Mouse (Mus musculus): Measurements from ENCODE around the gene Gm11549.

The Gm11549 gene

DNA sequence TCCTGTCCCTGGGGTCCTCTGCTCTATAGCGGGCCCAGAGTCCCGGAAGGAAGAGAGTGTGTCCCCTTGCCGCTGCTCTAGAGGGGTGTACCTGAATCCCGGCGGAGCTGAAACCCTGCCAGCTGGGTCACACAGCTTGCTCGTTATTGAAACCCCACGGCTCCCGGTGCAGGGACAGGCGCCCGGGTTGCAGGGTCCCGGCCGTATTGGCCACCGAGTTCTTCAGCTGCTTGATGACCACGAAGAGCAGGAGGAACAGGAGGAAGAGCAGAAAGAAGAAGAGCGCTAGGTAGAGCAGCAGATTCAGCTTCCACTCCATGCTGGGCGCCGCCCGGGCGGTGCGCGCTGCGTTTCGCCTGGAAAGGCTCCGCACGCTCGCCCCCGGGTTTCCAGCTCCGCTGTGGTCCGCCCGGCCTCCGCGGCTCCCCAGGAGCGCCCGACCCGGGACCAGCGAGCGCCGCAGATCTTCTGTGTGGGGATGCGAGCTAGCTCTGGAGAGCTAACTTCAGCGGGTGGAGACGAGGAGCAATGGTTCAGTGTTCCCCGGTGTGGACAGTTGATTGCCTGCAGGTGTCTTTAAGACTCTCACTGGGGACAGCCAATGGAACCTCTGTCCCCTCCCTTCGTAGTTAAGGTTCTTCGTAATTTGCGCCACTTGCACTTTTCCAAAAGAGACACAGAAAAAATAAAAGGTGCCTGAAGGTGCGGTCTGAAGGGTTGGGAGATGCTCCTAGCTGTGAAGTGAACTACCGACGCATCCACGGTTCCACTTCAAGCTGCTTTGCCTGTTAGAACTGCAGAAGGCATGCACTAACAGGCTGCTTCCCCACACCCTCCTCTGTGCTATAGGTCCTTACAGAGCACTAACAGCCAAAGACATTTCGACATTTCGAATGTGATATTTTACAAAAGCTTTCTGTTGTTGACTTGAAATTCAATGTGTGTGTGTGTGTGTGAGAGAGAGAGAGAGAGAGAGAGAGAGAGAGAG is at the start of gene Gm11549:
Gene Gm11549, minus strand, starts transcription at position 741 of the 988 bp plus-strand sequence.
- CTCF ChIA-PET: interaction anchor here (0.6 to 2.7 kb wide), 10 partner anchors 16 to 165 kb away, joined by 3 to 14 read pairs (median 4); no protein-coding TSS in a partner anchor

GRCm38 (mm10) chr3:36569836-36570235 is 48.2 kb upstream of the Gm11549 start:
- CTCF ChIA-PET: no interaction called here
- POLR2A ChIA-PET: interaction anchor here in 1 of 4 experiments (2.2 to 12.8 kb wide), 3 partner anchors 8 to 49 kb away, joined by 6 to 116 read pairs (median 36); partner anchors contain the start of genes Exosc9 and Gm11549

More for the DNA sequence above, at the start of gene Gm11549:
- POLR2A ChIA-PET: interaction anchor here in 3 of 4 experiments (0.6 to 1.7 kb wide), 11 partner anchors 11 to 587 kb away, joined by 3 to 7 read pairs (median 3); partner anchors contain the start of gene D3Ertd254e (in 1 of the 3)

DNA sequence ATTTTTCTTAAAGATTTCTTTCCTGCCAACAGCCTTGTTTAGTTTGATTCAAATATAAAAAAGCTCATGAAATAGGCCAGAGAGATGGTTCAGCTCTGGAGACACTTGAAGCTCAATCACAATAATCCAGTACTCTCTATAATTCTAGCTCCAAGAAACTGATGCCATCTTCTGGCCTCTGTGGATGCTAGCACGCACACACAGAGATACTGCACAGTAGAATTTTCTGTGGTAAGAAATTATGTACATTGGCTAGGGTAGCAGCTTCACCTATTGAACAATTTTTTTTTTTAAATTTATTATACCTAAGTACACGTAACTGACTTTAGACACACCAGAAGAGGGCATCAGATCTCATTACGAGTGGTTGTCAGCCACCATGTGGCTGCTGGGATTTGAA is 42.1 kb upstream of the Gm11549 start:
- CTCF ChIA-PET: interaction anchor here in 2 of 4 experiments (0.6 to 1.2 kb wide), 3 partner anchors 8 to 47 kb away, joined by 3 to 4 read pairs (median 4); partner anchors contain the start of gene Ccna2 (in 2 of the 2)
- POLR2A ChIA-PET: interaction anchor here in 2 of 4 experiments (0.7 to 12.8 kb wide), 4 partner anchors 8 to 343 kb away, joined by 3 to 116 read pairs (median 28); partner anchors contain the start of genes Ccna2 (in 2 of the 2) and Exosc9 (in 1 of the 2)

DNA sequence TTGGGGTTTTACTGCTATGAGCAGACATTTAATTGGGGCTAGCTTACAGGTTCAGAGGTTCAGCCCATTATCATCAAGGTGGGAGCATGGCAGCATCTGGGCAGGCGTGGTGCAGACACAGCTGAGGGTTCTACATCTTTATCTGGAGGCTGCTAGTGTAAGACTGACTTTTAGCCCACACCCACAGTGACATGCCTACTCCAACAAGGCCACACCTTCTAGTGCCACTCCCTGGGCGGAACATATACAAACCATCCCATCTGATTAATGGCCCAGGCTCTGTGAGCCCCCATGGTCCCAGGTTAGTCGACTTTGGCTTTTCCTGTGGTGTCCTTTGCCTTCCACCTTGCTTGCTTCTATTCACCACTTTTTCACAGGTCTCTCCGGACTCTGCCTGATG is 38.0 kb upstream of the Gm11549 start:
- ChIA-PET POLR2A (interaction anchor here in 2 of 4 experiments (2.6 to 8.7 kb wide), 2 partner anchors 7 to 12 kb away, joined by 6 to 116 read pairs; partner anchors contain the start of gene Ccna2 (in 2 of the 2)), CTCF (interaction anchor here in 1 of 4 experiments (1.5 kb wide), 1 partner anchor 12 kb away, joined by 3 read pairs; the partner anchor contains the start of gene Ccna2)

DNA sequence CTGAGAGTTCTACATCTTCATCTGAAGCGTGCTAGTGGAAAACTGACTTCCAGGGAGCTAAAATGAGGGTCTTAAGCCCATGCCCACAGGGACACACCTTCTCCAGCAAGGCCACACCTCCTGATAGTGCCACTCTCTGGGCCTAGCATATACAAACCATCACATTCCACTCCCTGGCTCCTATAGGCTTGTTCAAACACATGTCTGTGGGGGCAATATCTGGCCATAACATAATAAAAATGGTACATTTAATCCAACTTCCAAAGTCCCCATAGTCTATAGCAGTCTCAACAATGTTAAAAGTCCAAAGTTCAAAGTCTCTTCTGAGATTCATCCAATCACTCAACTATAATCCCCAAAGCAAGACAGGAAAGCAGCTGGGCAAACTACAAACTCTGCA is 36.0 kb upstream of the Gm11549 start:
- ChIA-PET POLR2A (interaction anchor here in 3 of 4 experiments (1.8 to 8.7 kb wide), 3 partner anchors 9 to 14 kb away, joined by 6 to 116 read pairs (median 9); partner anchors contain the start of gene Ccna2 (in 3 of the 3)), CTCF (no interaction called here)

- ChIA-PET POLR2A (interaction anchor here (1.2 to 8.7 kb wide), 6 partner anchors 14 to 19 kb away, joined by 5 to 116 read pairs (median 12); partner anchors contain the start of gene Ccna2 (in 4 of the 4)), CTCF (interaction anchor here in 1 of 4 experiments (0.7 kb wide), 1 partner anchor 9 kb away, joined by 4 read pairs; no protein-coding TSS in a partner anchor)
These were observed 30.9 kb upstream of the Gm11549 start, which contains the start of gene Exosc9 for GRCm38 (mm10) chr3:36552406-36553047. Exosc9 (plus strand) TSS chr3:36552606.

GRCm38 (mm10) chr3:36551851-36552384 is 30.3 kb upstream of the Gm11549 start:
- CTCF ChIA-PET: interaction anchor here in 2 of 4 experiments (0.6 to 1.3 kb wide), 2 partner anchors 20 to 238 kb away, joined by 3 read pairs; partner anchors contain the start of gene Ccna2 (in 1 of the 2)
- POLR2A ChIA-PET: interaction anchor here (0.6 to 8.7 kb wide), 7 partner anchors 14 to 89 kb away, joined by 3 to 116 read pairs (median 6); partner anchors contain the start of gene Ccna2 (in 4 of the 4)

DNA sequence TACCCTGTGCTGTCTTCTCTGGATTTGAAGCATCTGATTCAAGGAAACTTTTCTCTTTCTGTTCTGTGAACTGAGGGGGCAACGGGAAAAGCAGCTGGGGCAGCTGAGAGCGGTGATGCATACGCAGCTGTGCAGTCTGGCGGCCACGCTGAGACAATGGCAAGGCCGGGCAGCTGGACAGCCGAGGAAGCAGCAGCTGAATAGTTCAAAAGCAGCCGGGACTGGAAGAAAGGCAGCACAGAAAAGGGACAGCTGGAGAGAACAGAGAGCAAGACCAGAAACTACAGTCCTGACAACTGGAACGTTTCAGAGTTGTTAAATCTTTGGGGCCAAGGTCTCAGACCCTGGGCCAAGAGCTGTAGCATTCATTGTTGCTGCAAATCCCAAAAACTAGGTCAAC is 29.7 kb upstream of the Gm11549 start:
- POLR2A ChIA-PET: interaction anchor here in 3 of 4 experiments (0.5 to 8.7 kb wide), 7 partner anchors 13 to 891 kb away, joined by 3 to 116 read pairs (median 6); partner anchors contain the start of gene Ccna2 (in 3 of the 3)
- CTCF ChIA-PET: interaction anchor here in 2 of 4 experiments (0.6 to 1.3 kb wide), 2 partner anchors 21 to 238 kb away, joined by 3 read pairs; partner anchors contain the start of gene Ccna2 (in 1 of the 2)

DNA sequence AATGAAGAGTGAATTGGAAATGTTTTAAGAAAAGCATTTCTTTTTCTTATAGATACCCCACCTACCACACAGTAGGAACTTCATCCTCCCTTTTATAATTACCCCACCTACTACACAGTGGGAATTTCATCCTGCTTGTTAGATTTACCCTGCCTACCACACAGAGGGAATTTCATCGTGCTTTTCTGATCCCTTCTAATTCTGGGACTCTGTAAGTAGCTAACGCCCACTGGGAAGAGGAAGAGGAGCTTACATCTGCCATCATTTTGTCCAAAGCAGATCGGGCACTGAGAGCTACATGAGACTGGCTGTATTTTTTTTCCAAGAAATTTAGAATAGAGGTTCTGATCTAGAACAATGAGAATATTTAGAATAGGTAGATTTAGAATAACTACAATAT is 23.3 kb upstream of the Gm11549 start:
- ChIA-PET POLR2A (no interaction called here), CTCF (no interaction called here)

DNA sequence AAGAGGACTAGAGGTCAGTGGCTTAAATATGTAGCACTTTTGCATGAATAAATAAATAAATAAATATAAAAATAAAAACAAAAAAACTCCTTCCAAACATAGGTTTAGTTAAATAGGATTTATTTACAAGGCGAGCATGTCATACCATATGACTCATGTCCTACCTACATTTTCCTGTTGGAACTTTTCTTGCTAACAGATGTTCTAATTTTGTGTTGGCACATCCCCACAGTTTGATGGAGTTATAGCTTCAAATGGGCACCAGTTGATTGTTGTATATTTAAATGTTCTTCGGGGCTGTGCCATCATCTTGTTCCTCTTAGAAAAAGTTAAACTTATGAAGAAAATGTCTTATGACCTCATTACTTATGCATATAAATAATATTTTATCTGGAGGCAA is 19.8 kb upstream of the Gm11549 start:
- ChIA-PET POLR2A (no interaction called here), CTCF (no interaction called here)

GRCm38 (mm10) chr3:36540756-36541155 is 19.1 kb upstream of the Gm11549 start:
- CTCF ChIA-PET: no interaction called here

GRCm38 (mm10) chr3:36537701-36538470 is 16.3 kb upstream of the Gm11549 start:
- POLR2A ChIA-PET: interaction anchor here in 2 of 4 experiments (0.6 to 1.6 kb wide), 7 partner anchors 7 to 99 kb away, joined by 3 to 8 read pairs (median 4); no protein-coding TSS in a partner anchor
- CTCF ChIA-PET: interaction anchor here in 1 of 4 experiments (0.6 to 0.8 kb wide), 2 partner anchors 16 kb away, joined by 3 read pairs; partner anchors contain the start of gene Gm11549

More at GRCm38 (mm10) chr3:36540756-36541155, 19.1 kb upstream of the Gm11549 start:
- POLR2A ChIA-PET: no interaction called here

DNA sequence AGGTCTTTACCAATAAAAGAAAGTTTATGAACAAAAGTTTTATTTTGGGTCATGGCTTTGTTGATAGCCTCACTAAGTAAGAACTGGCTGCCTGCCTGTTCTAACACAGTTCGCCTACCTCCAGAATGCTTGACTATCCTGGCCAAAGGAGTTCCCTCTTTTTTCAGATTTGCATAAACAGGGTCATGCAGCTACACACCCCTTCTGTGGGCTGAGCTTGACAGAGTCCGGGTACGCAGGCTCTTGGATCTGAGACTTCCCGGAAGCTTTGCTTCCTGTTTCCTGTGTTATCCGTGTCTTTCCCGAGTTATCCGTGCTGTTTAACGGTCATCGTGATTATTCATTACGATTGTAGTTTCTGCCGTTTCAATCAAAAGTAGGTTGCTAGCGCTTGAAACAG is 14.4 kb upstream of the Gm11549 start:
- POLR2A ChIA-PET: interaction anchor here in 1 of 4 experiments (1.0 to 1.5 kb wide), 3 partner anchors 16 to 32 kb away, joined by 3 to 6 read pairs (median 3); partner anchors contain the start of gene Exosc9
- CTCF ChIA-PET: no interaction called here

- ChIA-PET CTCF (no interaction called here), POLR2A (interaction anchor here in 2 of 4 experiments (0.7 to 1.4 kb wide), 4 partner anchors 10 to 39 kb away, joined by 3 to 4 read pairs (median 3); partner anchors contain the start of gene Ccna2 (in 2 of the 2))
These were observed 11.6 kb upstream of the Gm11549 start for GRCm38 (mm10) chr3:36533201-36533672.

DNA sequence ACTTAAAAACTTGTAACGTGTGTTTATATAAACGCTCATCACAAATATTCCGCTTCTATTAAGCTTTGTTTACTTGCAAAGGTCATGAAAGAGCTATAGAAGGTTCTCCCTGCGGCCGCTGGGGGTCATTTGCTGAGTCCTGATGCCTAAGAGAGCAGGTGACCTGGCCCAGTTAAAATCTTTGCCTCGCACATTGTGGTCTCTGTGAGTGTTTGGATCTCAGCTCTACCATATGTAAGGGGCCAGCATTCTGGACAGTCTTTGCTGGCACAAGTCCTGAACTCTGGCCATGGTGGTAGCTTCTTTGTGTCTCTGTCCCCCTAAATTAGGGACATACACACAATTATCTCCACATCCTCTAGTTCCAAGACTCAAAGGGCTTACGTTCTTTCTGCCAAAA is 11.1 kb upstream of the Gm11549 start:
- ChIA-PET POLR2A (interaction anchor here in 2 of 4 experiments (0.7 to 1.4 kb wide), 5 partner anchors 10 to 39 kb away, joined by 3 to 4 read pairs (median 3); partner anchors contain the start of gene Ccna2 (in 2 of the 2)), CTCF (no interaction called here)

DNA sequence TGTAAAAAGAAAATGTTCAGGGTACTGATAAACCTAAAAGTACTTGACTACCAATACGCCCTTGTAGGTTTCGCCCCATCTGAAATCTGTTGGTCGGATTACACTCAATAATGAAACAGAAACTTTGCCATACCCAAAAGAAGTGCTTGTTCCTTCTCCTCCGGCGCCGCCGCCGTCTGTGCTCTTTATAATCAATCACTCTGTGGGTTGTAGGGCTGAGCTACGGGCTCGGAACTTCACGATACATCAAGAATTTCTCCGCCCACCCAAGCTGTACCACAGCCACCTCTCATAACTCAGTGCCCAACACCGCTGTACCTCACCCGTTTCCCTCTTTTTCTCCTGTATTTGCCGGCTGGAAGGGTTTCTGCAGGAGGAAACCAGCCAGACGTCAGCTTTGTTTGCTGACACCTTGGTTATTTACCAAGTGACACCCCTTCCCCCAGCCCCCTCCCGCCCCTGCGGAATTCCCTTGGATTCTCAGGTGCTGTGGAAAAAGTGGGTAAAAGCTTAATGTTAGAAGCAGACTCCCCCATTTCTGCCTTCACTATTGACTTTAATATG is 10.4 kb upstream of the Gm11549 start:
- CTCF ChIA-PET: interaction anchor here in 2 of 4 experiments (0.6 to 1.0 kb wide), 2 partner anchors 10 to 786 kb away, joined by 3 read pairs; no protein-coding TSS in a partner anchor
- POLR2A ChIA-PET: interaction anchor here in 2 of 4 experiments (0.7 to 1.4 kb wide), 4 partner anchors 9 to 40 kb away, joined by 3 to 4 read pairs (median 3); partner anchors contain the start of gene Ccna2 (in 1 of the 2)
